Mouse (Mus musculus): ENCODE data around the gene Prss35.

The Prss35 gene

DNA sequence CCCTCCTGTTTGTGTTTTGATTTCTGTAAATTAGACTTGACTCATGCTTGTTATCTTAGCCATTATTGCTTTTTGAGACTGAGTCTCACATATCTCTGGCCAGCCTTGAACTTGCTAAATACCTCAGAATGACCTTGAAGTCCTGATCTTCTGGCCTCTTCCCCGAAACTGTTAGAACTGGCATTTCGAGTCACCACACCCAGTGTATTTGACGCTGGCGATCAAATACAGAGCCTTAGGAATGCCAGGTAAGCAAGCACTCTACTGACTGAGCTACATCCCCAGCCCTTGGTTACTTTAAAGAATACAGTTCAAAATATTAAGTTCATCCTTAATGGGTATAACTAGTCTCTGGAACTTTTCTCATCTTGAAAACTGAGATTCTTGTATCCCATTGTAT, 18.4 kb upstream of the Prss35 start:
- TF ChIP-seq GATA4 (IDR thresholded peaks at IDR 0.05; ENCODE audit: insufficient replicate concordance, low read length), result no peak

DNA sequence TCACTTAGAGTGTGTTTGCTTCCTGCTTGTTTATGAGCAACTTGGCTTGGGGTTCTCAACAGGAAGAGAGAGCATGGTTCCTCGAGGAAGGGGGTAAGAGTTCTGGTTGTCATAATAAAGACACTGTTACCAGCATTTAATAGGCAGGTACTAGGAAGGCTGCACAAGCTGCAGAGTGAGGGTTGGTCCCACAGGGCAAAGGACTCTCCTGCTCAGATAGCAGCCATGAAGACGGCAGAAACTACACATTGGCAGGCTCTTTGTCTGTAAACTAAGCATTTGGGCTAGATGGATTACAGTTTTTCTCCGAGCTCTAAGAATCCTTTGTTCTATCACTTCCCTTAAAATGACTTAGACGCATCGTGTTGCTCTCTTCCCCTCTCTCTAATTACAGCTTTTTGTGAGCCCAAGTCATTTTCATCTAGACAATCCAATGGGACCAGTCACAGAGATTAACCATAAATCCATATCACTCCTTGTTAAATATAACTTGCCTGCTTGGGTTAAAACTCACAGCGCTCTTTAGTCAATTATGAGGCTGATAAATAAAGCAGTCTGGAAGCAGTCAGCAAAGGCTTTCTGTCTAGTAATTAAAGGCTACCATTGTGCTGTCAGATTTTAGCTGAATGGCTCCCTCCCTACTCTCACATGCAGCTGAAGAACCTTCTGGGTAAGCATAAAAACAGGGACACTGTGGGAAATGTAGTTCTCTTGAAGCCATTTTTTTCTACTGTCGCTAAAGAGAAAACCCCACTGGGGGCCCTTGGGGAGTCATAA, 17.7 kb upstream of the Prss35 start:
- TF ChIP-seq GATA4 (IDR thresholded peaks at IDR 0.05; ENCODE audit: insufficient replicate concordance, low read length), result no peak

DNA sequence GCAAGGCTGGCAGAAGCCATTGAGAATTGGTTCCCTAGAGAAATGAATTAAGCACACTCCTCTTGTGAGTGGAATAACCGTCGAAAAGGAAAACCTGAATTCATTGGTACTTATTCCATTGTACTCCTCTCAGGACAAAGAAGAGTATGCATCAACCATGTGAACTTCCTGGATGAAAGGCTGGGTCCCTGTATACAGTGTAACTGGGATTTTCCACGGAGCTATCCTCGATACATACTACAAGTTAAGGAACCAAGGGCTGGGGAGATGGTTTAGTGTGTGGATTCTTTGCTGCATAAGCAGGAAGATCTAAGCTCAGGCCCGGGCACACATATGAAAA, 17.1 kb upstream of the Prss35 start:
- TF ChIP-seq GATA4 (IDR thresholded peaks at IDR 0.05; ENCODE audit: insufficient replicate concordance, low read length), result no peak

DNA sequence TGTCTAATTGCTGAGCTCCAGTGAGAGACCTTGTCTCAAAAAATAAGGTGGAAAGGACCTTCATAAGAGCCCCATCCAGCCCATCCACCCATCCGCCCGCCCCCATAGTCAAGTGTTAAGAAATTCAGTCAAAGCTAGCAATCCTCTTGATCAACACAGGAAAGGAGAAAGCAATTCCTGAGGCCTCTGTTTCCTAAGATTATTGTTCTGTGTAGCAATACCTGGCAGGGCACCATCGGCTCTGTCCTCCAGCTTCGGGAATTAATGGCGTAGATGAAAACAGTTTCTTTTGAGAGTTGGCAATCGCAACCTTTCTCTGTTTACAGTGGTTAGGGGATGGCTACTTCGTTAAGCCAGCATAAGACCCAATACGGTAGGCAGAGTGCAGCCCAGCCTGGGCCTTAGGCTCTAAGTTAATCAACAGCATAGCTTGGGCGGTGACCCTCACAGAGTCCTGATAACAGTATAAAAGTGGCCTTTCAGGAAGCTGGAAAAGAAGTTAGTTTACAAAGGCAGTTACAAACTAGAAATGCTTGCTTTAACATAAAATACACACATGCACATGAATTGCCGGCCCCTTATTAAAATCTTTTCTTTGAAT, 15.1 kb upstream of the Prss35 start:
- TF ChIP-seq GATA4 (IDR thresholded peaks at IDR 0.05; ENCODE audit: insufficient replicate concordance, low read length), result no peak

DNA sequence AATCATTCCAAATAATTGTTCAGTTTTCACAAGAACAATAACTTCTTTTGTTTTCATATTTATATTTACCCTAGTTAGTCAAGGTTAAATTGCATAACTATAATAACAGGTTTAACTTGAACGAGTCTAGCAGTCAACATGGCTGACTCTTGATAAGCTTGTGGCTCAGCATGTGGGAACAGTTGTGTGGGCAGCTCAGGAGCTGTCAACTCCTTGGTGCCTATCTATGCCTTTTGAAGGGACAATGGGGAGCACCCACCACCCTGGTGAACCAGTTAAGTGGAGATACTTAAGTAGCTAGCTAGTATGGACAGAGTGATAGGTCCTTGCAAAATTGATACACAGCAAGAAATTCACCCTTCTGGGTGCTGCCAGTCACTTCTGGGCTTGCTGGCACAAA, 14.4 kb upstream of the Prss35 start:
- no peak for TF ChIP-seq GATA4 (IDR thresholded peaks at IDR 0.05; ENCODE audit: insufficient replicate concordance, low read length)

DNA sequence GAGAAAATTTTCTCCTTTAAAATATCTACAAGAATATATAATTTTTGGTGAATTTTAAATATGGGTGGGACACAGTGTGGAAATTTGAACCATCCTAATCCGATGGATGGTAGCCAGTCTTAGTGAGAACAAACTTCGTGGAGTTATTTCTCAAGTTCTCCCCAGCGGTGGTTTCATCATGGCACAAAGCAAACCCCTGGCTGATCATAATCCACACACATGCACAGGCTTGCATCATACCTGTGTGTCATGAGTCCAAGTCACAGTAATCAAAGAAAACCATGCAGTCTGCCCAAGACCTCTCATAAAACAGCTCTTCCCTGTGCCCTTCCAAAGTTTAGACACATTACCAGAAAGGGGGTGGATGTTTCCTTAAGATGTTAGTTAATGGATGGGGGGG, 13.6 kb upstream of the Prss35 start:
- TF ChIP-seq GATA4 (IDR thresholded peaks at IDR 0.05; ENCODE audit: insufficient replicate concordance, low read length), result no peak

DNA sequence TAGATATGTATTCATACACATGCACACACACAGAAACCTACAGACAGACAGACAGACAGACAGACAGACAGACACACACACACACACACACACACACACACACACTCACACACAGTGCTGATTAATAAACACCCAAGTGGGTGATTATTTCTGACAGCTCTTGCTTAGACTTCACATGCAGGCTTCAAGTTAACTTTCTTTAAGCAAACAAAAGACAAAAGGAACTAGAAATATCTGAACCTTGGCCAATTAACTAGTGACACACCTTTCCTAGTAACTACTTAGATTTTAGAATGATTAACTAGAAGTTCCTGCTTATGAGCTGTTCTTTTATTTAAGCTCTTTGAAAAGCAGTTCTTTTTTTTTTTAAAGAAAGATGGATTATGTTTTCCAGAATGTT, 9.1 kb upstream of the Prss35 start:
- no peak for TF ChIP-seq GATA4 (IDR thresholded peaks at IDR 0.05; ENCODE audit: insufficient replicate concordance, low read length)

DNA sequence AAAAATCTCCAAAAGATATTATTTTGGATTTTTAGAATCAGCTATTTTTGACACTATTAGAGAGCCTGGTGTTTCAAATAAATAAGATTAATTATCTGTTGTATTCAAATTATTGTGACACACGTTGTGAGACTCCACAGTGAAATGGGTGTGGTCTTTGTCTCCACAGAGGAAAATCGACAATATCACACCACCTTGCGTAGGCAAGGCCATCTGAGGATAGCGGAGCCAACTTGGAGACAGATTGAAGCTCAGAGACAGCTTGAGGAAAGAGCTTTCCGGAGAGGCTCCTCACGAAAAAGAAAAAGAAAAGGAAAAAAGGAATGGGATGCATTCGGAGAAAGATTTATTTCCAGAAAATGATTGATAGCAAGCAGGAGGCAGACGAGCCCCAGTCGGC, 8.7 kb upstream of the Prss35 start:
- TF ChIP-seq GATA4 (IDR thresholded peaks at IDR 0.05; ENCODE audit: insufficient replicate concordance, low read length), result no peak

DNA sequence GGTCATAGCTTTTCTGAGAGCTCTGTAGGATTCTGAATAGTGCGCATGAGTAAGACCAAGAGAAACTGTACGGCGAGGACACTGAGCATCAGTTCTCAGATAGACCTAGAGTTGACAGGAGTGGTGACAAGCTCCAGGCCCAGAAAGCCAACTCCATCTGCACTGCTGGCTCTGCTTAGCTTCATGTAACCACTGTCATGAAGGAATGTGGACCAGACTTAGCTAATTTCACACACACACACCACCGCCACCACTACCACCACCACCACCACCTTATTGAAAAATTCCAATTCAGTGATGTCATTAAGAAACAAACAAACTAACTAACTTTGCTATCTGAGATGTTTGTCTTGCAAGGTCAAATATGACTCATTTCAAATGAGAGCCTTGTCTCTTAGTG, 6.5 kb upstream of the Prss35 start:
- TF ChIP-seq GATA4 (IDR thresholded peaks at IDR 0.05; ENCODE audit: insufficient replicate concordance, low read length), result no peak

DNA sequence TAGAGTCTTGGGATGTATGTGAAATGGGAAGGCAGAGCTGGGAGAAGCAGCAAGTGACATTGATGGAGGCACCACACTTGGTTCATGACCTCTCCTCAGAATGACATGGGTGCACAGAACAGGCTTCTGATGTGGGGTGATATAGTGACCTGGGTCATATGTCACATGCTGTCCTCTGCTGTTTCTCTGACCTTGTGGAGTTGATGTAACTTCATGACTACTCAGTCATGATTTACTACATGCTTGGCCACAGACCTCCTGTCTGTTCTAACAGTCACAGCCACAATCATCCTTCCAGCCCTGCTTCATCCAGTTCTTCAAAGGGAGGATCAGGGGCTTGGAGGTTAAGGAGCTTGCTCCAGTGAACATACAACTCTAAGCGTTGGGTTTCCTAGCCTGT, 5.4 kb upstream of the Prss35 start:
- TF ChIP-seq GATA4 (IDR thresholded peaks at IDR 0.05; ENCODE audit: insufficient replicate concordance, low read length), result no peak

DNA sequence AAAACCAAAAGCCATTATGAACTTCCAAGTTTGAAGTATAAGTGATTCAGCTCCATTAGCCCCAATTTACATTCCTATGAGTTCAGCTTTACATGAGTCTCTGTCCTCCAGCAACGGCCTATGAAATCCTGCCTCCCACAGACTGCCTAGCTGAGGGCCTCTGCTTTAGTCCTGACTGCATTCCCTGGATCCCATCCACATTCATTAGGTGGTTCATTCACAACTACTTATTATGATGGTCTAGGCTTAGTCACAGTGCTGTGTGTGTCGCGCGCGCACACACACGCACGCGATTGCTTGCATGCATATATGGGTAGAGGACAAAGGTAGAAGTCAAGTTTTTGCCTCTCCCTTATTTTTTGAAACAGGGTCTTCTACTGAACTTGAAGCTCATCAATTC, 4.6 kb upstream of the Prss35 start:
- TF ChIP-seq GATA4 (IDR thresholded peaks at IDR 0.05; ENCODE audit: insufficient replicate concordance, low read length), result no peak

DNA sequence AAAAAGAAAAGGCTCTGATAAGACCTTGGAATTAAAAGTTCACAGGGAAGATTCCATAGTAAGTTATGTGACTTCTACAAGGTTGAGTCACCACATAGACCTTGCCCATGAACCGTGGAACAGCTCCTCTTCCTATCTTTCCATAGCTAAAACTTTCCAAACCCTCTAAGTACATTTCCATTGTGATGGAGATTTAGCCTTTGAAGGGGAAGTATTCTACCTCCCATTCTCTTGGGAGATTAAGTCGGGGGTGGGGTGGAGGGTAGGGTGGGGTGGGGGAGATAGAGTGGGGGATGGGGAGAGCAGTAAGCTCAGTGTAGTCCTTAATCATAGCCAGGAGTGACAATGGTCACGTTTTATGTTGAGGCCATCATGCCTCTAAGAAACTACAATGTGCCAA, 3.5 kb upstream of the Prss35 start:
- TF ChIP-seq GATA4 (IDR thresholded peaks at IDR 0.05; ENCODE audit: insufficient replicate concordance, low read length), result no peak

DNA sequence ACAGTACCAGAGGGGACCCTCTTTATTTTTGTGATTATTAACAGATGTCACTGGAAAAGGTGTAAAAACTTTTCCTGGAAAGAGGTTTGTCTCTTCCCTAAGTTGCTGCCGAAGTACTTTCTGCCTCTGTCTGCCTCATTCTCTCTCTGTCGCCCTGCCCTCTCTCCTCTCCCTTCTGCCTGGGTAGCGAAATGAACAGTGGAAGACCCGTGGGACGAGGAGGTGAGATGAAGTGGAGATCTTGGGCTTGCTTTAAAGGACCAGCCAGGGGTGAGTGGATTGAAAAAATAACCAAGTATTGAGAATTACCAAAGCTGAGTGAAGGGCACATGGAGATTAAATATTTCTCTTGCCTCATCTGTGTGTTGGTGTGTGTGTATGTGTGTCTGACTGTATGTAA, 592 bp downstream of the Prss35 start:
- TF ChIP-seq GATA4 (IDR thresholded peaks at IDR 0.05; ENCODE audit: insufficient replicate concordance, low read length), result no peak

DNA sequence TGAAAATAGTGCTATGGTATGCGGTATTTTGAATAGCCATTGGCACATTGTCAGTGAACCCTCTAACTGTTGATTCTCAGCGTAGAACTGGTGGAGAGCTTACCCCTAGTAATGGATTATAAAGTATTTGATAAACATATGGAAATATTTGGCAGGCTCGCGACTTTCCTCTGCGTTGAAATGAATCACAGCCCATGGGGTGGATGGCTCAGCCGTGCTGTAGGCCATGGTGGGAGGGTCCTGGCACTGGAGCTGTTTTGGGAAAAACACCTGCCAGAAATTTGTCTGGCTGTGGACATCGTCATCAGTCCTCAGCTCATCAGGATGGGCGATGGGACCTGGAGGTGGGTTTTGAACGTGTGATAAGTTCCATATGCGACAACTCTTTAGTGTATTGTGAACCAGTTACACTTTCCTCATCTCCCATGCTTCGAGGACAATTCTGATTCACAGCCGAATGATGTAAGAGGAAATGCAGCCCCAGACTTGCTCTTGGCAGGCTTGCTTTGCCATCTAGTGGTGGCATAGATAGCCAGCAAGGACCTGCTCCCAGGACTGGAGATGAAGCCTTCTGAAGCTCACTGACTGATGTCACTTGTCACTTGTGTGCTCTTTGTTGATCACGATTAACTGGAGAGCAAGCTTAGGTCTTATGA, 2.6 kb downstream of the Prss35 start:
- no peak for TF ChIP-seq GATA4 (IDR thresholded peaks at IDR 0.05; ENCODE audit: insufficient replicate concordance, low read length)

DNA sequence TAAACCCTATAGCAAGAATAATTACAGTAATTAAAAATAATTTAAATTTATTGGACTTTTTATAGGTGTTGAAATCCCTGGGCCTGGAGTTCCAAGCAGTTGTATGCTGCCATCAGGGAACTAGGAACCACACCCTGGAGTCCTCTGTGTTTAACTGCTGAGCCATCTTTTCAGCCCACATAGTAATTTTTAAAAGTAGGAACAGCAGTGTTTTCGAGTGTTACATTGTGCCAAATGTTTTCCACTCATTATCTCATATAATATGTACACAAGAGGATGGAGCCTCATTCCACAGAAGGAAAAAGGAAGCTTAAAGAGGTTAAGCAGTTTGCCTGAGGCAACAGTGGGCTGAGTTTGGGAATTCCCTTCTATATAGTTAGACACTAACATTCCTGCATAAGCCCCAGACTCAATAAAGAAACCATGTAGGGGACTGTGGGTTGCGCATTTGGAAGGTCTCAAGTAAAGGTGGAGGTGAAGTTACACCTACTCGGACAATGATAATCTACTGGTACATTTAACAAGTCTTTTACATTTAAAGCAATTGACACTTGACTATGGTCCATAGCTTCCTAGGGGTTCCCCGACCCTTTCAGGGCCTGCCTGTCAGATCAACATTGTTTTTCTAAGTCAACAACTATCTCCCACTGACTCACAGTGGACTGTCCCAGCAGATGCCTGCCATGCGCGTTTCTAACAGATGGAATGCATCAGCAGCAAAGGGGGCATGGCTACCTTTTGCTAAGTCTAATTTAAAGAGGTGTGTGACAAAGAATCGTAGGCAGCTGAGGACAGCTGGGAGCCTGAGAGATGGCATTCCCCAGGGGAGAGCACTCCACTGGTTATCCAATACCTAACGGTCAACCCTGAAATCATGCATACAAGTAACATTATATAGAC, 19.3 kb downstream of the Prss35 start:
- no peak for TF ChIP-seq GATA4 (IDR thresholded peaks at IDR 0.05; ENCODE audit: insufficient replicate concordance, low read length)

DNA sequence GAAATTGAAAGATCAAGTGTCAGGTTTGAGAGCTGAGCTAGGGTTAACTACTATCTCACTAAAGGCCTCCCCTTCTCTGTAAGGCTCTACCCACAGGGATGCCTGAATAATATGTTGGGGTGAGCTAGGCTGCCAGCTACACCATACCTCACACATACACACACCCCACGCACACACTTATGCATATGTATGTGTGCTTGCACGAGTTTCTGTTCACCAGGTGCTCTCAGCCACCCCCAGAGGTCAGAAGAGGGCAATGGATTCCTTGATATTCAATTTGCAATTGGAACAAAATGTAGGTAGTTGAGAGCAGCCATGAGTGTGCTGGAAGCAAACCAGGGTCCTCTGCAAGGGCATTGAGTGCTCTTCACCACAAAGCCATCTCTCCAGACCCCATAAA, 20.6 kb downstream of the Prss35 start:
- TF ChIP-seq GATA4 (IDR thresholded peaks at IDR 0.05; ENCODE audit: insufficient replicate concordance, low read length), result no peak
